Mouse (Mus musculus): ENCODE measurements at regions not wholly inside any gene's neighbourhood (a gene's known extent, or its start where the extent isn't known, plus 50 kb on each side); places are given as distances from the start of the nearest gene placed in this dataset.

DNA sequence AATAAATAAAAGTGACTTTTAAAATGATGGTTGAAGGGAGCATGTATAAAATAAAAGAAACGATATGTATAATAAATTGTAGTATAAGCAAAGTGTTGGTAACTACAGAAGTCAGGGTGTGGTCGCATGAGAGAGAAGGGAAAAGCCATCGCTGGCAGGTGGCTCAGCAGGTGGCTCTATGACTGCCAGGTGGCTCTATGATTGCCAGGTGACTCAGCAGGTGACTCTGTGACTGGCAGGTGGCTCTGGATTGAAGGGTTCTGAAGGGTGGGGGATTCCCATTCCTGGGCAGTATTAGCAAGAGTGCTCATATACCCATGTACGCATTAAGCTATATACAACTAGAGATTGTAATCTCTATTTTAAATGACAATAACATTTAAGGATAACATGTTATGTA lies 66.1 kb upstream of the Zwint start:
- TF ChIP-seq CTCF (IDR thresholded peaks at IDR 0.05; ENCODE audit: borderline replicate concordance, control insufficient read depth, extremely low read depth, insufficient read depth, low read length, poor library complexity): no peak
- no peak for TF ChIP-seq POLR2A (IDR thresholded peaks at IDR 0.05; ENCODE audit: control insufficient read depth, extremely low read depth, insufficient read depth, low read length, poor library complexity)

Measured in thymus, adult 2 months (tissue).